Mouse (Mus musculus) bone marrow macrophage, adult 2 months (primary cell): ENCODE measurements around the gene Yars. TPM values are rescaled to one million over a fixed set of nuclear protein-coding genes. Genes with fewer than 3 reads are reported as not detected.

Experiments
- H3K27ac ChIP-seq: 2 replicates; pipeline ENCODE4 v1.5.1; 2012; ENCODE audit warnings: low read depth, low read length; ENCODE audit not compliant: insufficient read depth
- H3K4me1 ChIP-seq: 2 replicates; pipeline ENCODE4 v1.6.1; 2012; ENCODE audit warnings: low read length; ENCODE audit not compliant: control insufficient read depth, insufficient read depth
- H3K4me3 ChIP-seq: 2 replicates; pipeline ENCODE4 v1.5.1; 2012; ENCODE audit warnings: mild to moderate bottlenecking, low read length, moderate library complexity; ENCODE audit not compliant: insufficient read depth
- CTCF ChIP-seq: IDR thresholded peaks from 2 replicates; pipeline ENCODE4 v1.5.1; 2012; ENCODE audit warnings: low read depth, mild to moderate bottlenecking, low read length, moderate library complexity
- POLR2A ChIP-seq: IDR thresholded peaks from 2 replicates; pipeline ENCODE4 v1.6.1; 2012; ENCODE audit warnings: mild to moderate bottlenecking, low read depth, low read length, borderline replicate concordance
- polyA plus RNA-seq: library from polyadenylated mRNA; stranded (reverse); fragments of >200 nt; gene quantifications from 2 replicates; pipeline ENCODE4 v1.2.4, GENCODE M21; 2012; ENCODE audit not compliant: missing spikeins, insufficient read depth, insufficient read length

The Yars gene
- 18.0 and 21.7 TPM in 2 replicates for polyA plus RNA-seq

GRCm38 (mm10) chr4:129189542-129190519 lies at the start of gene Yars, which contains the start of gene S100pbp:
TSS of gene Yars (plus strand) at chr4:129189760.
TSS of gene S100pbp (minus strand) at chr4:129189727.
- no peak for TF ChIP-seq POLR2A
- no peak for TF ChIP-seq CTCF
- Histone ChIP-seq H3K27ac (peak within 1 kb of the TSS; percentile 73), H3K4me1 (peaks cover 14% of the 10 kb centered on the region), H3K4me3 (peak within 1 kb of the TSS; percentile 94)

- Histone ChIP-seq H3K4me3 (no peak overlapping the region), H3K27ac (no peak overlapping the region), H3K4me1 (peaks cover 23% of the 10 kb centered on the region)
- TF ChIP-seq CTCF (no peak), POLR2A (no peak)
These were observed 48.8 kb upstream of the Yars start for GRCm38 (mm10) chr4:129140808-129141207.

- TF ChIP-seq POLR2A: no peak
- no peak for TF ChIP-seq CTCF
- Histone ChIP-seq H3K4me1 (peaks cover 26% of the 10 kb centered on the region), H3K27ac (no peak overlapping the region), H3K4me3 (no peak overlapping the region)
These were observed 47.8 kb upstream of the Yars start for GRCm38 (mm10) chr4:129141560-129142438.

- Histone ChIP-seq H3K27ac (no peak overlapping the region), H3K4me3 (no peak overlapping the region), H3K4me1 (peaks cover 26% of the 10 kb centered on the region)
- TF ChIP-seq POLR2A: no peak
These were observed 47.0 kb upstream of the Yars start for GRCm38 (mm10) chr4:129142439-129143045.

- peaks cover 26% of the 10 kb centered on the region for H3K4me1 ChIP-seq
- no peak for TF ChIP-seq CTCF
- TF ChIP-seq POLR2A: no peak
- H3K4me3 ChIP-seq: no peak overlapping the region
- no peak overlapping the region for H3K27ac ChIP-seq
These were observed 46.1 kb upstream of the Yars start for GRCm38 (mm10) chr4:129143509-129143908.

- no peak overlapping the region for H3K4me3 ChIP-seq
- peaks cover 26% of the 10 kb centered on the region for H3K4me1 ChIP-seq
- H3K27ac ChIP-seq: no peak overlapping the region
- no peak for TF ChIP-seq CTCF
- TF ChIP-seq POLR2A: no peak
These were observed 44.9 kb upstream of the Yars start for GRCm38 (mm10) chr4:129144401-129145367.

GRCm38 (mm10) chr4:129145411-129145810 lies 44.1 kb upstream of the Yars start:
- TF ChIP-seq POLR2A (no peak), CTCF (no peak)
- Histone ChIP-seq H3K4me1 (peaks cover 26% of the 10 kb centered on the region), H3K4me3 (no peak overlapping the region), H3K27ac (no peak overlapping the region)

GRCm38 (mm10) chr4:129145943-129146342 lies 43.6 kb upstream of the Yars start:
- H3K27ac ChIP-seq: no peak overlapping the region
- H3K4me3 ChIP-seq: no peak overlapping the region
- peaks cover 26% of the 10 kb centered on the region for H3K4me1 ChIP-seq
- TF ChIP-seq CTCF: no peak
- TF ChIP-seq POLR2A: no peak
